Mouse (Mus musculus) liver, embryonic 14.5 days (tissue): ENCODE measurements around the gene 1810062G17Rik.

Experiments
- CTCF ChIP-seq: IDR thresholded peaks from 2 replicates; pipeline ENCODE4 v1.5.1; 2016; ENCODE audit warnings: antibody characterized with exemption, low read depth, control low read depth
- EP300 ChIP-seq: IDR thresholded peaks from 2 replicates; pipeline ENCODE4 v1.6.1; 2016; ENCODE audit warnings: antibody characterized with exemption, low read depth

- no peak for TF ChIP-seq CTCF
- TF ChIP-seq EP300 = no peak
Measured at GRCm38 (mm10) chr3:36494613-36495012, 18.9 kb downstream of the 1810062G17Rik start.
